Mouse (Mus musculus) gastrocnemius, postnatal 25 days (tissue): Measurements from ENCODE around the gene Zfp39. TPM values are rescaled to one million over a fixed set of nuclear protein-coding genes. Genes with fewer than 3 reads are reported as not detected.

Experiments used
- DNase-seq: peaks from one replicate; pipeline ENCODE4 v3.0.0; 2022
- long read RNA-seq, 2 experiments: library from polyadenylated mRNA; stranded (forward); transcript quantifications; one replicate each; pipeline ENCODE4 v2.0.0; 2021
- total RNA-seq, 2 experiments: library from RNA; stranded (reverse); gene quantifications; 1 replicate in 1 of 2; 2 replicates in 1 of 2; pipeline ENCODE4 v1.2.3; 2021

Gene Zfp39
- 1 to 10 TPM; 2.7 to 3.0 TPM for total RNA-seq
- long read RNA-seq, experiment 1, partial matches to known transcripts = 0 of 1 reads
- long read RNA-seq, experiment 1, other reads (novel, unspliced or antisense) = 0 of 1 reads
- long read RNA-seq, experiment 2, transcript Zfp39-201 (5 exons, 3,890 nt) = major isoform, 6 of 7 reads
- long read RNA-seq, experiment 2, partial matches to known transcripts = 1 of 7 reads
- long read RNA-seq, experiment 2, other reads (novel, unspliced or antisense) = 0 of 7 reads

- peak; percentile 97 for DNase-seq
These were observed at the start of gene Zfp39 for GRCm38 (mm10) chr11:58903511-58904409. TSS of gene Zfp39 (minus strand) at chr11:58904225.

- no peak for DNase-seq
These were observed 49.5 kb upstream of the Zfp39 start for GRCm38 (mm10) chr11:58953351-58954169.

GRCm38 (mm10) chr11:58951210-58951609 is 47.2 kb upstream of the Zfp39 start:
- DNase-seq = no peak

GRCm38 (mm10) chr11:58949480-58950431 is 45.7 kb upstream of the Zfp39 start:
- no peak for DNase-seq

GRCm38 (mm10) chr11:58948542-58949479 is 44.8 kb upstream of the Zfp39 start, which contains the start of gene Hist3h2ba:
TSS of gene Hist3h2ba (plus strand) at chr11:58948920.
- no peak for DNase-seq

GRCm38 (mm10) chr11:58947798-58948528 is 43.9 kb upstream of the Zfp39 start:
- no peak for DNase-seq

GRCm38 (mm10) chr11:58947306-58947705 is 43.3 kb upstream of the Zfp39 start:
- no peak for DNase-seq

- DNase-seq = no peak
These were observed 40.1 kb upstream of the Zfp39 start for GRCm38 (mm10) chr11:58944136-58944535.

GRCm38 (mm10) chr11:58939088-58939439 is 35.0 kb upstream of the Zfp39 start:
- DNase-seq = no peak

GRCm38 (mm10) chr11:58938322-58939087 is 34.5 kb upstream of the Zfp39 start, which contains the start of gene Rnf187:
TSS of gene Rnf187 (minus strand) at chr11:58938916.
- DNase-seq = peak; percentile 91

- no peak for DNase-seq
These were observed 33.9 kb upstream of the Zfp39 start for GRCm38 (mm10) chr11:58937909-58938308.

GRCm38 (mm10) chr11:58931576-58931975 is 27.6 kb upstream of the Zfp39 start:
- DNase-seq = no peak

GRCm38 (mm10) chr11:58930254-58930653 is 26.2 kb upstream of the Zfp39 start:
- no peak for DNase-seq

- DNase-seq = no peak
These were observed 25.6 kb upstream of the Zfp39 start for GRCm38 (mm10) chr11:58929641-58930040.

GRCm38 (mm10) chr11:58929055-58929454 is 25.0 kb upstream of the Zfp39 start:
- DNase-seq = no peak

- DNase-seq = peak; percentile 40
These were observed 24.0 kb upstream of the Zfp39 start for GRCm38 (mm10) chr11:58927790-58928651.

- DNase-seq = no peak
These were observed 23.0 kb upstream of the Zfp39 start for GRCm38 (mm10) chr11:58927053-58927452.

- no peak for DNase-seq
These were observed 22.6 kb upstream of the Zfp39 start for GRCm38 (mm10) chr11:58926651-58927050.
